Mouse (Mus musculus): ENCODE measurements around the gene Zmynd8. TPM values are rescaled to one million over a fixed set of nuclear protein-coding genes. Genes with fewer than 3 reads are reported as not detected.

Gene Zmynd8
- polyA plus RNA-seq, 1 experiment from 2014 or later = 57.6 TPM

DNA sequence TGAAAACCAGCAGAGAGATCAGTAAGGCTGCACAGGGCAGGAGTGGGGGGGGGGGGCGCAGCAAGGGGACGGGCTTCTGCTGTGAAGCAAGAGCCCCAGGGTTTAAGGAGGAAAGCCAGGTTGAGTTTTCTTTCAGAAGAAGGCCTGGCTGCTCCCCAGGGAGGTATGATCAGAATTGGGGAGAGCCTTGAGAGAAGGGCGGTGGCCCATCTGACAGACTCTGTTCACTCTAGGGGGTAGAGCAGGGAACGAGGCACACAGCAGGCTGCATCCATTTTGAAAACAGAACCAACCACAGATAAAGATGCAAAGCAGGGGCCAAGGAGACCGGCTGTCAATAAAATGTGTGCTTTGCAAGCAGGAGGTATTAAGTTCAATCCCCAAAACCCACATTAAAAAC is 158.4 kb downstream of the Zmynd8 start:
- H3K36me3 ChIP-seq (ENCODE audit: control insufficient read depth, insufficient read depth, low read length) = no peaks in the 10 kb centered on the region
- no peaks in the 10 kb centered on the region for H3K9me3 ChIP-seq (ENCODE audit: control insufficient read depth, low read depth, low read length)
- no peak overlapping the region for H3K4me3 ChIP-seq (ENCODE audit: low read depth, low read length)
- no peak overlapping the region for H3K9ac ChIP-seq (replicated peaks; ENCODE audit: low read depth, low read length)
- H3K27me3 ChIP-seq (ENCODE audit: control insufficient read depth, insufficient read depth, low read length) = 0 out of 2 replicates have a peak, but pooled peaks cover 2% of the 10 kb centered on the region
- peaks cover 11% of the 10 kb centered on the region; the same call in 1 of the 2 replicates for H3K4me1 ChIP-seq (ENCODE audit: control insufficient read depth, insufficient read depth, low read length)
- ATAC-seq (ENCODE audit: insufficient number of reproducible peaks, insufficient read depth, low FRiP score, low read depth) = no peak
- 43% methylated on average over 5 of the region's 5 CpGs for WGBS
- H3K4me2 ChIP-seq (replicated peaks; ENCODE audit: low read depth, low read length) = no peak overlapping the region
- no peak overlapping the region for H3K27ac ChIP-seq (ENCODE audit: low read length)

DNA sequence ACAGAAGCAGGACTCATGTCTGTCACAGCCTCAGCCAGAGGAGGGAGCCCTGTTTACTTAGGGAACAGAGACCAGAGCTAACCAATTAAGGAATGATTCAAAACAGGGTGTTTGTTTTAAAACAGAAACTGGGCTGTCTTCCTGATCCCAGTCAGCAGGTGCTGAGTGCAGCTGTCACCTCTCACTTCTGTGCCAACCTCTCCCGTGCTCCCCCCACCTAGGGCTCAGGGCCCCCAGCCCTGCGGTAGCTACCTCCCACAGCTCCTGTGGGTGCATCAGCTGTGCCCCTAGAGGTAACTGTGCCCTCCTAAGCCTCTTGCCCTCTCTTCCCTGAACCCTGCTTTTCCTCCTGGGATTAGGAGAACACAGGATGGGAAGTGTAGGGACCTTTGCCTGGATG is 162.5 kb downstream of the Zmynd8 start:
- H3K27ac ChIP-seq (ENCODE audit: low read length) = no peak overlapping the region
- H3K4me1 ChIP-seq (ENCODE audit: control insufficient read depth, insufficient read depth, low read length) = peaks cover 2% of the 10 kb centered on the region; the same call in 1 of the 2 replicates
- H3K36me3 ChIP-seq (ENCODE audit: control insufficient read depth, insufficient read depth, low read length) = no peaks in the 10 kb centered on the region
- H3K9me3 ChIP-seq (ENCODE audit: control insufficient read depth, low read depth, low read length) = no peaks in the 10 kb centered on the region
- no peak overlapping the region for H3K9ac ChIP-seq (replicated peaks; ENCODE audit: low read depth, low read length)
- no peak overlapping the region for H3K4me2 ChIP-seq (replicated peaks; ENCODE audit: low read depth, low read length)
- 55% methylated on average over 2 of the region's 2 CpGs for WGBS
- H3K27me3 ChIP-seq (ENCODE audit: control insufficient read depth, insufficient read depth, low read length) = no peaks in the 10 kb centered on the region
- ATAC-seq (ENCODE audit: insufficient number of reproducible peaks, insufficient read depth, low FRiP score, low read depth) = no peak
- no peak overlapping the region for H3K4me3 ChIP-seq (ENCODE audit: low read depth, low read length)

Small RNA genes within 50 kb of the gene (microRNA-seq; reads per million reads assigned to microRNA genes)
- not detected for gene Gm22692

Other genes with a start within 250 kb of the Zmynd8 start
- gene Ncoa3, start 93.6 kb upstream of the Zmynd8 start, polyA plus RNA-seq (2014; fragmentation: Nextera tagmentation; extraction: Ambion mirVana) = 22.8 and 25.7 TPM in 2 replicates